Comparison of ENCODE assay signal across 20 mouse cellular contexts in the genomic region with DNA sequence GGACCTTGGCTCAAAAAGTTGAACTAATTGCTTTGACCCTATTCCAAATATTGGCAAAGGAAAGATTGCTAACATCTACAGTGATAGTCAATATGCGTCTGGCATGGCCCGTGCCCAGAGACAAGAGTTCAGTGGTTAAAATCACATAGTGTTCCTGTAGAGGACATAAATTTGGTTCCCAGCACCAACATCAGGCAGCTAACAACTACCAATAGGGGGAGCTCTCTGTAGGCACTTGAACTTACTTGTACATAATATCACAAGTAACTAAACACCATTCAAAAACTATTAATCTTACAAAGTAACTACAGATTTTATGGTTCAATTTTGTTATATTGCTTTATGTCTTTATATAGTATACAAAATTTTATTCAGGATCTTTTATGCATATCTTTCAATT.
DNase-seq lines count a peak whose midpoint lies in the region; TF ChIP-seq lines count a peak whose summit lies in the region.
"Had no signal": no experiment of that assay in that cellular context is flagged by ENCODE, and none has a peak within 500 bp of the region (broad histone marks: within the 10 kb centered on the region; RNA-seq: fewer than 3 reads in every experiment).

No protein-coding gene starts in this region.

- H3K27ac ChIP-seq in left cerebral cortex, adult 2 months: no peak overlapping the region
- H3K27ac ChIP-seq: forebrain, embryonic 10.5 days; hindbrain, embryonic 13.5 days; kidney, embryonic 15.5 days; limb, embryonic 10.5 days; liver, embryonic 13.5 days; macrophage; midbrain, embryonic 10.5 days had no signal

- TF ChIP-seq CTCF in left cerebral cortex, adult 2 months (IDR thresholded peaks at IDR 0.05): peak; percentile 25

- no peak overlapping the region for H3K4me3 ChIP-seq in left cerebral cortex, adult 2 months
- H3K4me3 ChIP-seq: forebrain, embryonic 10.5 days; hindbrain, embryonic 13.5 days; kidney, embryonic 15.5 days; limb, embryonic 10.5 days; liver, embryonic 13.5 days; midbrain, embryonic 10.5 days had no signal

- DNase-seq in adrenal gland, postnatal 14 days: peak; percentile 19
- no peak for DNase-seq in adrenal gland, postnatal 25 days
- no peak for DNase-seq in left cerebral cortex, adult 2 months (ENCODE audit: extremely low spot score in 1 of 2, low spot score in 2 of 2)
- no peak for DNase-seq in left cerebral cortex, adult 11 months (ENCODE audit: low spot score)
- peak; percentile 49 for DNase-seq in 416B (ENCODE audit: low read depth)
- DNase-seq in ES-CJ7 (ENCODE audit: low read depth, low spot score): peak; percentile 57
- no peak for DNase-seq in right cerebral cortex, postnatal 4 days
- DNase-seq in heart, postnatal 10 days: no peak
- DNase-seq: cerebellum, adult 18-20 months; cerebellum, postnatal 25 days; forebrain, postnatal 0 days; heart, postnatal 14 days; liver, embryonic 13.5 days; right cerebral cortex, postnatal 25 days had no signal

- intact Hi-C loops in left cerebral cortex, adult 2 months (cut with DNase I): loop anchor here (10.0 kb wide), 1 partner anchor 206 kb away; no protein-coding TSS in a partner anchor
- intact Hi-C loops in heart, postnatal 10 days (cut with DNase I): no loop called here

Comparison
In these comparisons a context has a peak if more than half of its experiments do, and no peak if none do; other contexts are left out.
1. DNase-seq: peak in adrenal gland, postnatal 14 days (single experiment), 416B (single experiment) and ES-CJ7 (single experiment); none in adrenal gland, postnatal 25 days (single experiment), left cerebral cortex, adult 2 months (0 of 2), left cerebral cortex, adult 11 months (single experiment), right cerebral cortex, postnatal 4 days (single experiment) and heart, postnatal 10 days (0 of 2).